Mouse (Mus musculus) brain, embryonic 14.5 days (tissue): ENCODE data around the gene Gm10837. TPM values are rescaled to one million over a fixed set of nuclear protein-coding genes. Genes with fewer than 3 reads are reported as not detected.
A peak's percentile ranks its signal among the peaks of the same experiment; 100 is the strongest.
"Not testable (repeated sequence)": the region's sequence is repeated elsewhere in the genome, so short reads cannot be mapped to it uniquely, and the experiment has no call there.

Experiments
- DNase-seq: peaks from one replicate; pipeline ENCODE4 v3.0.0-alpha.2; 2011; ENCODE audit warnings: low read depth
- CTCF ChIP-seq: fragments of 200-500 bp; IDR thresholded peaks from 2 replicates; pipeline ENCODE4 v1.5.1; 2012; ENCODE audit warnings: inconsistent platforms, mild to moderate bottlenecking, moderate library complexity, borderline replicate concordance; ENCODE audit not compliant: insufficient read depth, insufficient read length; ENCODE audit errors: extremely low read depth
- POLR2A ChIP-seq: fragments of 200-500 bp; IDR thresholded peaks from 2 replicates; pipeline ENCODE4 v1.6.1; 2012; ENCODE audit warnings: mild to moderate bottlenecking, inconsistent platforms, borderline replicate concordance; ENCODE audit not compliant: poor library complexity, insufficient read depth, insufficient read length, severe bottlenecking; ENCODE audit errors: extremely low read depth
- polyA plus RNA-seq: library from polyadenylated mRNA; depleted of rRNA; stranded (reverse); fragments of >200 nt; gene quantifications from 2 replicates; pipeline ENCODE4 v1.2.3, GENCODE M21; 2012; rRNA removed

The Gm10837 gene
- polyA plus RNA-seq, result 0.16 and 0.25 TPM in 2 replicates

- TF ChIP-seq CTCF (no peak), POLR2A (no peak)
- peak; percentile 80 for DNase-seq
Measured at GRCm38 (mm10) chr14:122490441-122491328, at the start of gene Gm10837. TSS of gene Gm10837 (plus strand) at chr14:122490586.

DNA sequence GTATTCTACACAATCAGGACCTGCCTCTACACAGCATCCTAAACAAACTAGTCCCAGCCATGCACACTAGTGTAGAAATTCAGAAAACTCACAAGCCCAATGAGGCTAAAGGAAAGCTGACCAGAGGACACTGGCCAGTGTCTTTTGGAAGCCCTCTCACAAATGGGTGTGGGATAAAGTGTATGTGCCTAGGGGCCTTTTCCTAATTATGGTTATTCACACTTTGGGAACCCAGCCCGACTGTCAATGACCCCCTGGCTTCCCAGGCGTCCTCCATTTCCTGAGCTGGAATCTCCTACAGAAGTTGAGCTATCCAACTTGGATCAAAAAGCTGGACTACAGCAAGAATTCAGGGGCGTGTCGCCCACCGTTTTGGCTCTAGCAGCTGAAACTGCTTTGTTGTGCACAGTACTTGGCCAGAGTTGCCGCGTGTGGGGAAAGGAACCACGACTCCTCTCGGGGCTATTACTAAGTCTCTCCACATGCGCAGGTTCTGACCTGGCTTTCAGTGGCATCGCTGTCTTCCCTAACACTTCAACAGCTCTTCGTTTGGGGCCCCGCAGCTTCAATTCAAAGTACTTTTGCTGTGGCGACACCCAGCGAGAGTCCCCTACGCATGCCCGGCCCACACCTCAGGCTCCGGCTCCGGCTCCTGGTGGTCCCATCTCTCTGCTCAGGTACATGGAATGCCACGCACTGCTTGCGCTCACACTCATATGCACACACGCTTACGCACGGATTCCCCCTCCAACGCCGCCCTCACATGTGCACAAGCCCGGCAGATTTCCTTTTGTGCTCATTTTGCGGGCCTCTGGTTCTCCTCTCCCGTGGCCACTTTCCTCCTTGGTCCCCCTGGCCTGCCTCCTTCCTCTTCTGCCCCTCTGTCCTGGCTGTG lies 40.5 kb upstream of the Gm10837 start:
- peak; percentile 73 for DNase-seq
- no peak for TF ChIP-seq CTCF
- no peak for TF ChIP-seq POLR2A

- peak; percentile 82 for DNase-seq
- TF ChIP-seq POLR2A, result 0 out of 2 replicates have a peak, but pooled peaks have one; percentile 16
- TF ChIP-seq CTCF, result no peak
Measured at GRCm38 (mm10) chr14:122450496-122451382, 39.6 kb upstream of the Gm10837 start, which contains the start of gene Gm5089. TSS of gene Gm5089 (minus strand) at chr14:122451115.

DNA sequence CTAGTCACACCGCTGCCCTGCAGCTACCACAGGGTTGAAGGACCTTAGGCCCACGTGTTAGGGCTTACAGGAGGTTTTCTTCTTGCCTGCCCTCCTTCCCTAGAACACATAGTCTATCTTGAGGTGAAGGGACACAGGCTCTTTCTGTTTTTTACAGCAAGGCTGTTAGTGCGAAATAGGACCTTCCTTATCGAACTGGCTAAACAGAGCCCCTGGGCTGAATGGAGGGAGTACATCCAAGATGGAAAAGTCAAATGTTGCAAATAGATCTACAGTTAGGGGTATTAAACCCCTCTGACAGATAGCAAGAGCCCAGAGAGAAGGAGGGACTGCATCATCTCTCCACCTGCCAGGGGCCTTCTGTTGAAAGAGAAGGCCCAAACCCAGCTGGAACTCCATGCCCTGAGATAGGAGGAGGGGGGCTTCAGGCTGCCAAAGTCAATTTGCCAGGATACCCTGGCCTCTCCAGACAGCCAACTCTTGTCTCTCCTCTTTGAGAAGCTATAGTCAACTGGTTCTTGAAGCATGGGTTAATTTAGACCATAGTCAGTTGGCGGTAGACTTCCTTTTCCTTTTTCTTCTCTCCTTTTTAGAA lies 38.7 kb upstream of the Gm10837 start:
- no peak for TF ChIP-seq POLR2A
- TF ChIP-seq CTCF, result no peak
- DNase-seq, result peak; percentile 46

DNA sequence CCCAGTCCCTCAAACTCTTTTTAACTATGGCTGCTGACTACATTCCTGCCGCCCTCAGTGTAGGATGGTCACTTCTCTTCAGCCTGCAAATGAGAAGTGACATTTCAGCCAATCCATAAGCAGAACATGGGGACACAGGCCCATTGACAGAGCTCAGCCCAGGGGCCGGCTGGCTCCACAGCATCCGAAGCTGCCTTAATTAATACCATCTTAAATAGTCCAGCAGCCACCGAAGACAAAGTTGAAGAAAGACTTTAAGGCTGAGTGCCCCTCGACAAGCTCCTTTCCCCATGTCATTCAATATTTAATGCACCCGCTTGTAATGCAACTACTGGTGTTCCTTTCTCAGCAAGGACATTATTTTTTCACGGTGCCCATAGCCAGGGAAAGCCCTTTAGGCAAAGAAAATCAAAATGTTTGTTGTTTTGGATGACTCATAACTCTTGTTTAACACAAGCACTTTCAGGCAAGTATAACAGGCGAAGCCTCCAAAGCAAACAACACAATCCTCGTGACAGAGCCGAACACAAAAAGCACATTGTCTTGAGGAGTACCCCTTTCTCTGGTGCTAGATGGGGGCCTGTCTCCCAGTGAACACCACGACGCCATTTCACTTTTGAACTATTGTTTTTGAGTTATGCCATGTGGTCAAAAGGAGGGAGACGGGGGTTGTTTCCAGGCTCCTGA lies 37.5 kb upstream of the Gm10837 start:
- peak; percentile 77 for DNase-seq
- no peak for TF ChIP-seq POLR2A
- TF ChIP-seq CTCF, result no peak

GRCm38 (mm10) chr14:122453388-122453995 lies 36.9 kb upstream of the Gm10837 start:
- TF ChIP-seq CTCF (peak; percentile 58), POLR2A (no peak)
- peak; percentile 95 for DNase-seq

- DNase-seq, result peak; percentile 70
- no peak for TF ChIP-seq POLR2A
- TF ChIP-seq CTCF, result no peak
Measured at GRCm38 (mm10) chr14:122453996-122454738, 36.2 kb upstream of the Gm10837 start.

DNA sequence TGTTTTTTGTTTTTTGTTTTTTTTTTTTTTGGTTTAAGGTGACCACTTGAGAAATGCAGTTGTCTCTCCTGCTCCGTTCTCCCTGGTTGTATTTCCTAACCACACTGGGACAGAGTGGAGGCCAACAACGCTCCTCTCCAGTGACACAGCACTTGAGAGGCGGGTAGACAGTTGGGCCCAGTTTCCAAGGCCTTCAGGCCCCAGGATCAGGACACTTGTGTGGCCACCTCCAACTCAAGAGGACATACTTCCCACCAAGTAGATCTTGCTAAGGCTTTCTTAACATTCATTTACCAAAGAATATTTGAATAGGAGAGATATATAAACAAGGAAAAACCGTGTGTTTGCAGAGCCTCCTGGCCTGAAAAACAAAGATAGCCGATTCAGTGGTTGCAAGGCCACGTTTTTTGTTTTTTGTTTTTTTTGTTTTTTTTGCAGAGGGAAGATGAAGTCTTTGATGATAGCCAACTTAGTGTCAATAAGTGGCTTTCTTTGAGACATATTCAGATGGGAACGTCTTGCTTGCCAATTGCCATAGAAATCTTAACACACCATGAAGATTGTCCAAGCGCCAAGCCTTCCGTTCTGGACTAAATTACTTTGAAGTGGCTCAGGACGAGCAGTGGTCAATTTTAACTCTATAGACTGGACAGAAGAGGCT lies 35.4 kb upstream of the Gm10837 start:
- TF ChIP-seq POLR2A, result no peak
- TF ChIP-seq CTCF, result no peak
- peak; percentile 89 for DNase-seq

DNA sequence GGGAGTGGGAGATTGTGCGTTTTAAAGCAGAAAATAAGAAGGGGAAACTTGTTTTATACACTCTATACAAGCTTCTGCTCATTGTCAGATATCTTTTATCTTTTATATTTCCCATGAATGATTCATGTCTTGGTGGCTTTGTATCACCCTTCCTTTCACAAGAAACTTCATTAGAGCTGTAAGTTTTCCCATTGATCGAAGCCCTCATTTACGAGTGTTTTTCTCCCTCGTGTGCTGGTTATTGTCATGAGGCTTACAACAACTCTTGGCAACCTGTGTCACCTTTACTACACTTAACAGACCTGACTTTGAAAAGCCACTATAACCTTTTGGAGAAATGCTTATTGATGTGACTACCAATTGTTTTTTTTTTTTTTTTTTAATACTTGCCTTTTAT lies 34.8 kb upstream of the Gm10837 start:
- DNase-seq, result peak; percentile 73
- no peak for TF ChIP-seq POLR2A
- no peak for TF ChIP-seq CTCF

- DNase-seq, result not testable (repeated sequence)
Measured at GRCm38 (mm10) chr14:122459332-122459731, 31.1 kb upstream of the Gm10837 start.
